Mouse (Mus musculus) hindbrain, embryonic 14.5 days (tissue): ENCODE measurements around the gene Omg. TPM values are rescaled to one million over a fixed set of nuclear protein-coding genes. Genes with fewer than 3 reads are reported as not detected.

Experiments
- ATAC-seq: fragments of 200-750 bp; cut with Nextera tagmentation; 2 replicates; pipeline ENCODE4 v1.8.0; 2017; ENCODE audit warnings: moderate number of reproducible peaks, mild to moderate bottlenecking, moderate TSS enrichment, moderate library complexity; ENCODE audit not compliant: low FRiP score
- DNase-seq: peaks from one replicate; pipeline ENCODE4 v3.0.0-alpha.2; 2015; ENCODE audit warnings: low spot score
- H3K27ac ChIP-seq: fragments of 300-500 bp; sonication (generic); 2 replicates; pipeline ENCODE4 v1.5.1; 2014; ENCODE audit warnings: mild to moderate bottlenecking, moderate library complexity
- H3K27me3 ChIP-seq: fragments of 300-500 bp; sonication (generic); 2 replicates; pipeline ENCODE4 v1.6.1; 2014; ENCODE audit warnings: mild to moderate bottlenecking, low read length, mixed read lengths; ENCODE audit not compliant: control insufficient read depth, insufficient read depth
- H3K36me3 ChIP-seq: fragments of 300-500 bp; sonication (generic); replicated peaks from 2 replicates; pipeline ENCODE4 v1.6.1; 2014; ENCODE audit not compliant: control insufficient read depth, insufficient read depth
- H3K4me1 ChIP-seq: fragments of 300-500 bp; sonication (generic); replicated peaks from 2 replicates; pipeline ENCODE4 v1.6.1; 2014; ENCODE audit warnings: antibody characterized with exemption, low read length, mixed read lengths; ENCODE audit not compliant: control insufficient read depth, insufficient read depth
- H3K4me2 ChIP-seq: fragments of 300-500 bp; sonication (generic); replicated peaks from 2 replicates; pipeline ENCODE4 v1.6.1; 2014; ENCODE audit warnings: mild to moderate bottlenecking, moderate library complexity
- H3K4me3 ChIP-seq: fragments of 300-500 bp; sonication (generic); replicated peaks from 2 replicates; pipeline ENCODE4 v1.5.1; 2014; ENCODE audit warnings: mild to moderate bottlenecking, low read length
- H3K9ac ChIP-seq: fragments of 300-500 bp; sonication (generic); 2 replicates; pipeline ENCODE4 v1.6.1; 2014
- H3K9me3 ChIP-seq: fragments of 300-500 bp; sonication (generic); 2 replicates; pipeline ENCODE4 v1.6.1; 2016; ENCODE audit warnings: low read length; ENCODE audit not compliant: control insufficient read depth
- WGBS: fragments of 180-500 bp; shearing (Covaris S2); extraction: QIAGEN DNeasy Blood & Tissue Kit; methylation state at CpG from one replicate; pipeline ENCODE4 v1.1.7; 2014; 5-methylcytosine and 5-hydroxymethylcytosine counted together
- polyA plus RNA-seq: library from polyadenylated mRNA; unstranded; fragments of >200 nt; fragmentation: Nextera tagmentation; extraction: Ambion mirVana; gene quantifications from 2 replicates; pipeline ENCODE4 v1.2.1, GENCODE M21; 2014

The Omg gene
- polyA plus RNA-seq, result 7.7 and 9.1 TPM in 2 replicates

GRCm38 (mm10) chr11:79503845-79504244, at the start of gene Omg:
Gene Omg (minus strand): TSS chr11:79504084.
- 29% methylated on average over 8 of the region's 8 CpGs for WGBS
- no peaks in the 10 kb centered on the region for H3K9me3 ChIP-seq
- DNase-seq (peak; percentile 62), ATAC-seq (no peak)
- H3K36me3 ChIP-seq, result no peaks in the 10 kb centered on the region
- no peak within 1 kb of the TSS for H3K4me3 ChIP-seq
- H3K4me2 ChIP-seq, result peak within 1 kb of the TSS; percentile 22
- peak within 1 kb of the TSS; percentile 35; the same call in 1 of the 2 replicates for H3K27ac ChIP-seq
- H3K9ac ChIP-seq, result no peak within 1 kb of the TSS
- H3K4me1 ChIP-seq, result peaks cover 3% of the 10 kb centered on the region; the same call in 1 of the 2 replicates
- H3K27me3 ChIP-seq, result no peaks in the 10 kb centered on the region

- ATAC-seq (no peak), DNase-seq (no peak)
- H3K9me3 ChIP-seq, result no peaks in the 10 kb centered on the region
- no peak overlapping the region for H3K4me2 ChIP-seq
- no peak overlapping the region for H3K4me3 ChIP-seq
- H3K9ac ChIP-seq, result no peak overlapping the region
- H3K27ac ChIP-seq, result no peak overlapping the region
- 87% methylated on average over 1 of the region's 1 CpGs for WGBS
- no peaks in the 10 kb centered on the region for H3K27me3 ChIP-seq
- H3K4me1 ChIP-seq, result no peaks in the 10 kb centered on the region
- peaks cover 93% of the 10 kb centered on the region for H3K36me3 ChIP-seq
These were observed 48.7 kb upstream of the Omg start for GRCm38 (mm10) chr11:79552622-79553021.

- no peak for DNase-seq
- Histone ChIP-seq H3K27ac (no peak overlapping the region), H3K4me3 (no peak overlapping the region), H3K9ac (no peak overlapping the region), H3K9me3 (no peaks in the 10 kb centered on the region), H3K4me1 (no peaks in the 10 kb centered on the region), H3K27me3 (no peaks in the 10 kb centered on the region), H3K36me3 (peaks cover 48% of the 10 kb centered on the region), H3K4me2 (no peak overlapping the region)
- no peak for ATAC-seq
- over 99% methylated on average over 3 of the region's 3 CpGs for WGBS
These were observed 32.4 kb upstream of the Omg start for GRCm38 (mm10) chr11:79536293-79536692.

- no peaks in the 10 kb centered on the region for H3K9me3 ChIP-seq
- no peak for DNase-seq
- ATAC-seq, result no peak
- no peak overlapping the region for H3K4me2 ChIP-seq
- H3K4me3 ChIP-seq, result no peak overlapping the region
- no peaks in the 10 kb centered on the region for H3K4me1 ChIP-seq
- peaks cover 41% of the 10 kb centered on the region for H3K36me3 ChIP-seq
- no peak overlapping the region for H3K9ac ChIP-seq
- no peaks in the 10 kb centered on the region for H3K27me3 ChIP-seq
- 93% methylated on average over 4 of the region's 4 CpGs for WGBS
- no peak overlapping the region for H3K27ac ChIP-seq
These were observed 31.7 kb upstream of the Omg start for GRCm38 (mm10) chr11:79535554-79535953.

- no peaks in the 10 kb centered on the region for H3K4me1 ChIP-seq
- H3K36me3 ChIP-seq, result peaks cover 29% of the 10 kb centered on the region
- no peak overlapping the region for H3K4me3 ChIP-seq
- ATAC-seq, result no peak
- no peaks in the 10 kb centered on the region for H3K9me3 ChIP-seq
- H3K27me3 ChIP-seq, result no peaks in the 10 kb centered on the region
- DNase-seq, result peak; percentile 30
- H3K9ac ChIP-seq, result no peak overlapping the region
- no peak overlapping the region for H3K27ac ChIP-seq
- no peak overlapping the region for H3K4me2 ChIP-seq
- 85% methylated on average over 8 of the region's 8 CpGs for WGBS
These were observed 30.2 kb upstream of the Omg start for GRCm38 (mm10) chr11:79533950-79534690.

GRCm38 (mm10) chr11:79533311-79533710, 29.4 kb upstream of the Omg start:
- ATAC-seq (no peak), DNase-seq (no peak)
- Histone ChIP-seq H3K4me1 (no peaks in the 10 kb centered on the region), H3K9ac (no peak overlapping the region), H3K4me2 (no peak overlapping the region), H3K27me3 (no peaks in the 10 kb centered on the region), H3K36me3 (peaks cover 26% of the 10 kb centered on the region), H3K4me3 (no peak overlapping the region), H3K27ac (no peak overlapping the region), H3K9me3 (no peaks in the 10 kb centered on the region)
- WGBS, result 88% methylated on average over 6 of the region's 6 CpGs

- H3K36me3 ChIP-seq, result peaks cover 17% of the 10 kb centered on the region
- H3K4me2 ChIP-seq, result no peak overlapping the region
- H3K9ac ChIP-seq, result no peak overlapping the region
- H3K9me3 ChIP-seq, result no peaks in the 10 kb centered on the region
- H3K27ac ChIP-seq, result no peak overlapping the region
- no peak for ATAC-seq
- no peak for DNase-seq
- H3K27me3 ChIP-seq, result no peaks in the 10 kb centered on the region
- H3K4me1 ChIP-seq, result no peaks in the 10 kb centered on the region
- WGBS, result 94% methylated on average over 4 of the region's 4 CpGs
- no peak overlapping the region for H3K4me3 ChIP-seq
These were observed 27.6 kb upstream of the Omg start for GRCm38 (mm10) chr11:79531485-79531884.

- Histone ChIP-seq H3K4me1 (no peaks in the 10 kb centered on the region), H3K4me3 (no peak overlapping the region), H3K4me2 (no peak overlapping the region), H3K36me3 (peaks cover 11% of the 10 kb centered on the region), H3K9me3 (no peaks in the 10 kb centered on the region), H3K27ac (no peak overlapping the region), H3K27me3 (no peaks in the 10 kb centered on the region), H3K9ac (no peak overlapping the region)
- no peak for DNase-seq
- ATAC-seq, result no peak
- 94% methylated on average over 11 of the region's 11 CpGs for WGBS
These were observed 26.9 kb upstream of the Omg start for GRCm38 (mm10) chr11:79530774-79531173.

GRCm38 (mm10) chr11:79530333-79530761, 26.5 kb upstream of the Omg start, which contains the start of the genes Evi2 and Evi2a:
Gene Evi2 (minus strand): TSS chr11:79530589.
Gene Evi2a (minus strand): TSS chr11:79530609.
- ATAC-seq (no peak), DNase-seq (no peak)
- no peak within 1 kb of the TSS for H3K4me2 ChIP-seq
- peaks cover 11% of the 10 kb centered on the region for H3K36me3 ChIP-seq
- H3K9me3 ChIP-seq, result no peaks in the 10 kb centered on the region
- H3K9ac ChIP-seq, result no peak within 1 kb of the TSS
- H3K4me1 ChIP-seq, result no peaks in the 10 kb centered on the region
- H3K27me3 ChIP-seq, result no peaks in the 10 kb centered on the region
- no peak within 1 kb of the TSS for H3K4me3 ChIP-seq
- no peak within 1 kb of the TSS for H3K27ac ChIP-seq
- 84% methylated on average over 7 of the region's 7 CpGs for WGBS
